Mouse (Mus musculus) ovary, postnatal 36 days (tissue): Measurements from ENCODE around the gene Plxnb2.

ENCODE experiments used
- DNase-seq: peaks from one replicate; pipeline ENCODE4 v3.0.0; 2022; ENCODE audit warnings: low spot score, mixed read lengths

Gene Plxnb2

DNA sequence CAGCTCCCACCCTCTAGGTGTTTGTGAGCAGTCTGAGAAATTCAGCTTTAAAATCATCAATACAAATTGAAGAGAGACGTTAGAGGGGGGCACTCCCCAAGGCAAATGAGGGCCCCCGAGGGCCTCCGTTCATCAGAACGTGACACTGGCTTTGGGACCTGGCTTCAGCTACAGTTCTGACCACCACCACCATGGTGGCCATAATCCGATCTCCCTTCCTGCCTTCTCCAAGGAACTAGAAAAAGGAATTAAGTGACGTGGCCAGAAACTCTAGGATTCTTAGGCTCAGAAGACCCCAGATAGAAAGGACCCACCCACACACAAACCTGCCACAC, 991 bp downstream of the Plxnb2 start:
- DNase-seq, result no peak

DNA sequence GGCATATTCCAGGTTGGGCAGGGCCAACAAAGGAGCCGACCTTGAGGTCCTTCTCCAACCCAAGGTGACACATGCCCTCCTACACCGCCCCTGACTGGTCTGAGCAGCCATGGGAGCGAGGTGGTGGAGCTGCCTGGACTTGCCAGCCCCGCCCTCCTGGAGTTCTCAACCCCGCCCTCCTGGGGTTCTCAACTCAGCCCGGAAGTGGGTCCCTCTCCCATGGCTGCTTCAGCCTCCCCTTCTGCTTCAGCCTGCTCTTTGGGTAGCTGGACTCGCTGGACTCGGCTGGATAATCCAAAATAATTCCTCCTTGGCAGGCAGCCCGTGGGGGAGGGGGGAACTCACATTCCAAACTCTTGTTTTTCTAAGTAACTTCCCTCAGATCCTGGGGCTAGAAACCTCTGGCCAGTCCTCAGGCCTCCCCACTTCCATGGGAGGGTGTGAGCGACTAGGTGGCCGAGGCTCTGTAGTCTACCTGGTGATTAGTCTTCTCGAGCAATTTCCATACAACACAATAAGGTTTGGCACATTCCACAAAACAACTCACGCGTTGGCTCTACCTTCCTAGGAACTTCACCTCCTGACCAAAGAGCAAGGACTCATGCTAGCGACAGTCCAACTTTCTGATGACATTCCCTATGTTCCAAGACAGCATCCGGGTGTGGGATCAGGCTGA, 1.5 kb downstream of the Plxnb2 start:
- DNase-seq, result peak; percentile 79

DNA sequence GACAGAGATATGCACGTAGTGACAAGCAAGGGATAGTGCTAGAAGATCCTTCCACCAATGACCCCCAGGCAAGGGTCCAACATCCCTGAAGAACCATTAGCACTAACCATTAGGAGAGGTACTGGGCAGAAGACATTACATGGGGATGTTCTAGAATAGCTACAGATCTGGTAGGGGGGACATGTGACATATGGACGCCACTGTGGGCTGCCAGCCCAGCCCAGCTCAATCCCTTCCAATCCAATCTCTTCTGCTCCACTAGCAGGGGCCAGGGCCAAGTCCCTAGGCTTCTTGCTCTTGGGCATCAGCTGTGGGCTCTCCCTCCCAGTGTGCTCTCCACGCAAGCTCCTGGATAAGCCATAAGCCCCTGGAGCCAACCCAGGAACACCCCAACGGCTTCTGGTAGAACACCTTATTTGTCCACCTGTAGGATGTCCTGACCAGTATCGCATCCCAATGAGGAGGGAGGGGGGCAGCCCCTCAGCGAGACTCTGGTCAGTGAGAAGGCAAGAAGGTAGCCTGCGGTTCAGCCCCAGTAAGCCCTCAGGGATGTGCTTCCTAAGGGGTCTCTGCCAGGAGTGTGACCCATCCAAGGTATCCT, 2.2 kb downstream of the Plxnb2 start:
- DNase-seq, result no peak

DNA sequence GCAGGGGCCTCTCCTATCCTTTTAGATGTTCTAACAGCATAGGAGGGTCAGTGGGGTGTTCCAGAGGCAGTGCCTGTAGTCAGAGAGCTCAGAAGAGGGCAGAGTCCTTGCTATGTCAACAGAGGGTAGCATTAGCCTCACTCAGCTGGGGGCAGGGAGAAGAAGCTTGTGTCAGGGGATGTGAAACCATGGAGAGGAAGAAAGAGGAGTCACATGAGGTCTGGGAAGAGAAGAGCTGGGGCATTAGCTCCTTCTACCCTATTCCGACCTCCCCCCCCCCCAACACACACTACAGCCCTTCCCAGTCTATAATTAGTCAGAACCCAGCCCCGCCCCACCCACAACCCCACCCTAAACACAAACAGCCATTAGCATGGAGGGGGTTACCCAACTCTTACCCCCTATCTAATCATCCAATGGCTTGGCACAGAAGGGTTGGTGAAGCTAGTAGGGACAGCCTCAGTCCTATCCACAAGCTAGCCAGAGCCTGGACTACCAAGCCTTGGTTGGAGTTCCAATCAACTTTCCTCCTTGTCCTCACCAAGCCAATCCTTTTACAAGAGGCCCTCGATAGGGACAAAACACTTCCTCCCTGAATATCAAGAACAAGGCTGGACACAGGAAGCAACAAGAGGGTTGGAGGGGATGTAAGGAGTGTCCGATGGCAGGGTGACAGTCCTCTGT, 2.9 kb downstream of the Plxnb2 start:
- DNase-seq, result no peak

DNA sequence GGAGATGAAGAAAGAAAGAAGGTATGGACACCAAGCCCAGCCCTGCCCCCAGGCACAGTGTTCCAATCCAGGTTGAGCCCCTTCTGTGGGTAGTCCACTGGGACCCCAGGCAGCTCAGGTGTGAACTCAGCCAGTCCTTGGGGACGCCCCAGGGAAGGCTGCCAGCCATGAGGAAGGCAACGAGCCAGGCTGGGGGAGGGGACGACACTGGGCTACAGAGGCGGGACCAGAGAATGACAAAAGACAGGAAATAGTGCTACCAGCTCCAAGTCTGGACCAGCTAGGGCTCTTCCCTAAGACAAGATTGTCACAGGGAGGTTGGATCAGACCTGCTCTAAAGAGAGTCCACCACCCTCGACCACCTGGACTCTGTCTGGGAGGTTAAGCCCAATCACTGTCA, 3.5 kb downstream of the Plxnb2 start:
- DNase-seq, result peak; percentile 84

DNA sequence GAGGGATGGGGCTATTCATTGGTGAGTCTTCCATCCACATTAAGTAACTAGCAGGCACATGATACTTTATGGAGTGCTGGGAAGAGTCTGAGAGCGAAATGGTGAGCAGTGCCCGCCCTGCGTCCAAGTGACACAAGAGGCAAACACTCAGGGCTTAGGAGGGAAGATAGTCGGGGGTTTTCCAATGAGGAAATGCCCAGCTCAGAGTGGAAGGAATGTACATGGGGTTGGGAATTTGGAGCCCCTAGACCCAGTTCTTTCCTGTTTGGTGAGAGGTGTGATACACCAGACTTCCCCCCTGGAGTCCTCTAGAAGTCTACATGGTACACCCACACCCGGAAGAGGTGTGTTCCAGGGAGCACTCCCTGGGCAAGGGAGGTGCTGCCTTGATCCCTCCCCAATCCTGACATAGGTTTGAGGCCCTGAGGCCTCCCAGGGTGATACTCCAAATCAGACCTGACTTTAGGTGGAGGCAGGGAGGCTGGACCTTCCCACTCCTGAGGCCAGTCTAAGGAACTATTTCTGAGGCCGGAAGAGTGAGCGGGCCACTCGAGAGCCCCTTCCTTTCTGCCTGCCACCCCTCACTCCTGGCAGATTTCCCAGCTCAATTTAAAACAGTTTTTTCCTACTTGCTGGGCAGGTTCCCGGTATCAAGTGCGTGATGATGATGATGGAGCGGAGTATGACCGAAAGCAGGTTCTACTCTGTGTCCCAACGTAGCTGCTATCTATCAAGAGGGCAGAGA, 5.0 kb downstream of the Plxnb2 start:
- no peak for DNase-seq

DNA sequence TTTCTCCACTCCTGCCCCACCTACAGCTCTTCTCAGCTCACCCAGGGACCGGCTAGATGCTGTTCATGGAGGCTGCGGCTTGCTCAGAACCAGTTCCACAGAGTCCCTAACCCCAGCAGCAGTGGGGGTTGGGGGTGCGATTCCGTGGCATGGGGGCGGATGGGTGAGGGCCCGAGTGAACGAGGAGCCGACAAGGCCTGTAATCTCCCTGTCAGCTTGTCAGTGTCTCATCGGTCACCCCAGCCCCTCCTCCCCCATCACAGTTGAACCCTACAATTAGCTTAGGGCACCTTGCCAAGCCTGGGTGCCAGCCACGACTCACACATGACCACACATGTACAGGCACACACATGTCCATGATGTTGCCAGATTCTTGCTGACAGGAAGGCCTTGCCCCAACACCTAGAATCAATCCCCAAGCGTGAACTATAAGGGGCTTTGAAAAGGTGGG, 5.7 kb downstream of the Plxnb2 start:
- DNase-seq, result no peak

DNA sequence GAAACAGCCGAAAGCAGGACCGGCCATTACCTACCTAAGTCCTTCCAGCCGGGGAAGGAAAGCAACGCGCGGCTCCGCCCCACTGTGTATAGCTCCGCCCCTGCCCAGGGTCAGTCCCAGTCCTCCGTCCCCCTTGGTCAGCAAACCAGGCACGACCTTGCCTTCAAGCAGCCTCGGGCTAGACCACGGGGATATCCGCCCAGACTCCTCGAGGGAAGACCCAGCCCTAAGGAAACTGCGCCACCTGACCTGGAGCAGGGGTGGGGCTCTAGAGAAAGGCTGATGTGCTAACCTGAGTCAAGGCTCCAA, 6.7 kb downstream of the Plxnb2 start:
- peak; percentile 67 for DNase-seq

DNA sequence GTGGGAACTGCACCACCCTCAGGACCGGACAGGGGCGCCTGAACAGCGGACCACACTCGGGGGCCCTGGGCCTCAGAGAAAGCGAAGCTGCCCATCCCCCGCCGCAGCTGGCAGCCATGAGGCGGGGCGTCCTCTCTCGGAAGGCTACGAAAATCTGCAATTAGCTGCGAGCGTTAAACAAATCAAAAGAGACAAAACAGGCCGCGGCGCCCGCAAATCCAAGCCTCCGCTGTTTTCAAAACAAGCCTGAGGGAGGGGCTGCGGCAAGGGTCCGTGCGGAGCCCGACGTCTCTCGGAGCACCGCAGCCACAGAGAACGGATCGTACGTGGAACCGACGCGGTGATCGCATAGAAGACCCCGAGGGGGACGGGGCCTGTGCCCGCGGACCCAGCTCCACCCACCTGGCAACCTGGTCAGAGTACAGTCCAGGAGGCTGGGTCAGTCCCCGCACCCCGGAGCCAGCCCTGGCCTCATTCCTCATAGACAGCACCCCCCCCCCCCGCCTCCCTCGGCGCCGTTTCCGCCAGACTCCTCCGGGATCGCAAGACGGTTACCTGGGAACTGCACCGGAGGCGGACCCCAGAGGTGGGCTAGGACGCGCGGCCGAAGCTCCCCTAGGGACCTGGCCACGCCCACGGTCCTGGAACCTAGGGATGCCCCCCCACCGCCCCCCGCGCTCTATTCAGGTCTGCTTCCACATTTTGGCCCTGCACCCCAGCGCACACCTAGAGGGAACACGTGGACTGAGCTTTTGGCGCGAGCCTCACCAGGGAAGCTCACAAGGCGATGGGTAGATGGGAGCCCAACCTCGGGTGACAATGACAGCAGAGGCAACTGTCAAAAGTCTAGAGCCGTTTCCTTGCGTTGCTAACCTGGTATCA, 7.3 kb downstream of the Plxnb2 start:
- peak; percentile 53 for DNase-seq

DNA sequence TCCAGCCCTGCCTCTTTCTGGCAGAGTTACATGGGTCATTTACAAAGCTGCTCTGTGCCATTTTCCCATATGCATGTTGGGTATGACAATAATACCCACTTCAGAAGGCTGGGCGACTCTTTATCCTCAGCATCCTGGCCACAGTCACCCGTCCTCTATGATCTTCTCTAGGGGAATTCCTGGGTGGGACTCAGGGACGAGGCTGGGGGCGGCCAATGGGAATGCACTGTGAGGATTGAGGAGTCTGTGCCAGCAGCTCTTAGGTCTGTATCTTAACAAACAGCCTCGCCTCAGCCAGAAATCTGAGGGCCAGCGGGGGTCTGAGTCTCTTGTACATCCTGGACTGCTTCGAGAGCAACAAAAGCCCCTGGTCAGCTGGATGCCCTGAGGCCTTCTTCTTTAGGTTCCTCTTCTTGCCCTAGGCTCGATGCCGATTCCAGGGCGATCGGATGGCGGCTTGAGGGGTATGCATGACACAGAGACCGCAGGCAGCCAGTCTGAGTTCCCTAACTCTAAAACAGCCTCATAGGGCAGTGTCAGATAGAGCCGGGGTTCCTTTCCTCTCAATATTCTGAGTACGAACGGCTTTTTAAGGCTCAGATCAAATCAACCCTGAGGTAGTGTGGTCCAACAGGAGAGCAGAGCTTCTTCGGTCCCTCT, 8.2 kb downstream of the Plxnb2 start:
- no peak for DNase-seq

DNA sequence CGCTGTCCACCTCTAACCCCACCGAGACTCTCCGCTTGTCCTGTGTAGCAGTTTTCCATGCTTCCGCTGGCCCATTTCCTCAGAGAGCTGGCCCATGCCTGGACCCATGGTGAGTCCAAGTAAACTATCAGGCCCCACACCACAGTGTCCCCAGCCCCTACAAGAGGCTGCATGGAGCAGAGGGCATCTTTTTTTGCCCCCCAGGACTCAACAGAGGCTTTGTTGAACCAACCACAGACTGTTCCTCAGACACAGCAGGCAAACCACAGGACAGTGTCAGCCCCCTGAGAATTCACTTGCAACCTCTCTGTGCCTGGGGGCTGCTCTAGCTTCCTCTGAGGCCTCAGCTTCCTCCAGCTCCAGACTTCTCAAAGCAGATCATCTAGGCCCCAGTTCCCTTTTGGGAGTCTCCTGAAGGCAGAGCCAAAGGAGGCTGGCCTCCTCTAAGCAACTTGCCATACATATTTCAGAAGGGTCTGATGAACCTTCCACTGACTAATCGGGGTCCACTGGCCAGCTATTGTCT, 9.0 kb downstream of the Plxnb2 start:
- no peak for DNase-seq

DNA sequence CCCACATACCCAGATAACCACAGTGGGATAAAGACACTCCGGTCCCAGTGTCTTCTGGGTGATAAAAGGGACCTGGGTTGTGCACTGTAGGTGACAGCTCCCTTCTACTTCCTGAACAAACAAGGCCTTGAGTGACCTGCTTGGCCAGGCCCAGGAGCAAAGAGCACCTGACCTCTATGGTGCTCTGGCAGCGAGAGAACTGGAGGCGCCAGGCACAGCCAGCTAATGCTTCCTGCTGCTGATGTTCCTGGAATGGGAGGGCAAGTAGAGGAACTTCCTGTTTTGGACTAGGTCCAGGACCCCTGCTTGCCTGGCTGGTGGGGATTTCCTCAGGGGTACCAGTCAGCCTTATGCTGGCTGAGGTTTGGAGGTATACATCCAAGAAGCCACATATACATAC, 10.5 kb downstream of the Plxnb2 start:
- DNase-seq, result no peak

DNA sequence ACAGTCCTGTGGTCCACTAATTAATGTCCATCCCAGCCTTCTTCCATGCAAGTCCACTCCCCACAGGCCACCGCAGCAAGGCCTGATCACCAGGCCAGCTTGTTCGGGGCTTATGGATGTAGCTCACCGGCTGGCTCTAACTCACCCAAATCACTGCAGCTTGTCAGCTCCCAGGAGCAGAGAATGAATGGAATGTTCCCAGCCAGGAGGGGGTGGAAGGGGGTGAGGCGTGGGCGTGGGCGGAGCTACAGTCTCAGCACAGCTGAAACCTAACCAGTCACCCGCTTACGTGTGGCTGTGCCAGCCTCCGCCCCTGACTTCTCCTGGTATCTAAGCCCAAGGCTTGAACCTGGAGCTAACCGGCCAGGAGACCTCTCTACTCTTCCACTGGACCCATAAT, 11.2 kb downstream of the Plxnb2 start:
- peak; percentile 78 for DNase-seq

DNA sequence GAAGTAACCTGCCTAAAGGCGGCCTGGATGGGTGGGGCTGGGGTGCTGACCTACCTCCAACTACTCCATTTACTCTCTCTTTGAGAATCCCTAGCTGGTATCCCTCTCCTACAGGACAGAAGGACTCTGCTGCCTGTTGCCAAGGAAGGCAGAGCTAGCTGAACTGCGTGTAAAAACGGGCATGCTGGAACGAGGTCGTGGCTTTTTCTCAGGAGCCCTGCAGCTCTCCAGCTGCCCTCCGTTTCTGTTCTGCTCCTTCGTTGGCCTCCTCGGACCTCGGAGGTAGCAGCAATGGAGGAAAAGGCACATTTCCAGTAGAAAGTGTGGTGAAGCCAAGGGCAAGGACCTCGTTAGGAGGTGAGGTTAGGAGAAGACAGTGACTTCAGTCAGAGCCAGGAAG, 11.7 kb downstream of the Plxnb2 start:
- no peak for DNase-seq

DNA sequence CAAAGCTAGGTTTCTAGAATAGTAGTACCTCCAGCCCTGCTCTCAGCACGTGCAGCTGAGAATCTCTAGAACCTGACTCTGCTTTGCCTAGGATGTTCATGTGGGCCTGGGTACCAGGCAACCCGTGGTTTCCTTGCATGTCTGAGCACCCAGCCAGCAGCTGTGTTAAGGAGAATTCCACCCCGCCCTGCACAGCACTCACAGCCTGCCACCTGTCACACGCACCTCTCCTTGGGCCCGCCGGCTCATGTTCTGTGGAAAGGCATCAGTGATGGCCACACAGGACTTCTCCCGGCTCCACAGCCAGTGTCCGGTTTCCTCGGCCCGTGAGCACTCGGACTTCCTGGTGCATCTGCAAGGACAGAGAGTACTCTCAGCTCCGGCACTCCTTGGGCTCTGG, 15.1 kb downstream of the Plxnb2 start:
- DNase-seq, result no peak

DNA sequence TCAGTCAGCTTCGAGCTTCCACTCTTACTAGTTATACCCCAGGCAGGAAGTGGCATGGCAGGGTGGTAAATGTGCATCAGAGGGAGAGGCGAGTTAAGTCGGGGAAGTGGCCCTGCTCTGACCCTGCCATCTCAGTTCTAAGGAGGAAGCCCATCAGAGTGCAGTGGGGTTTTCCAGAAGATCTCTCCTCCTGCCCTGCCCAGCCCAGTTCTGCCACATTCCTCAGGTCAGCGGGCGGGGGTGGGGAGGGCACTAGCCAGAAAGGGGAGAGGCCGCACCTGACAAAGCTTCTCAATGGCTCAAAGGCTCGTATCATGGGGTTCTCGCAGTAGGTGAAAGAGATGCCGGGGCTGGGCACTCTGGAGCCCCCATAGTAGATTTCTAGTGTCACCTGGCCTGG, 19.2 kb downstream of the Plxnb2 start:
- DNase-seq, result peak; percentile 10

DNA sequence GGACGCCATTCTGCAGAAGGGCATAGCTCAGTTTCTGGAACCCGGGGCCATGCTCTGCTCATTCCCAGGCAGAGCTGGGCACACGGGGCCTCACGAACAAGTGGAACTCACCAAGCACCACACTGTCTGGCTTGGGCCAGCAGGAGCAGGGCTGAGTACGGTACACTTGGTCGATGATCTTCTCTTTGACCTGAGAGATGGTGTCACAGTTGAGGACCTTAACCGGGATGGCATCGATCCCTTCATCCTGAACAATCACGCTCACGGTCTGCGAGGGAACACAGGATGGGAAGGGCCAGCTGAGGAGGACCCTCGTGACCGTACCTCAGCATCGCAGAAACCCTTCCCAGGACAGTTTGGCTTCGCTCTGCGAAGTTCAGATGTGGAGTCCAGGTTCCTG, 22.1 kb downstream of the Plxnb2 start:
- no peak for DNase-seq

DNA sequence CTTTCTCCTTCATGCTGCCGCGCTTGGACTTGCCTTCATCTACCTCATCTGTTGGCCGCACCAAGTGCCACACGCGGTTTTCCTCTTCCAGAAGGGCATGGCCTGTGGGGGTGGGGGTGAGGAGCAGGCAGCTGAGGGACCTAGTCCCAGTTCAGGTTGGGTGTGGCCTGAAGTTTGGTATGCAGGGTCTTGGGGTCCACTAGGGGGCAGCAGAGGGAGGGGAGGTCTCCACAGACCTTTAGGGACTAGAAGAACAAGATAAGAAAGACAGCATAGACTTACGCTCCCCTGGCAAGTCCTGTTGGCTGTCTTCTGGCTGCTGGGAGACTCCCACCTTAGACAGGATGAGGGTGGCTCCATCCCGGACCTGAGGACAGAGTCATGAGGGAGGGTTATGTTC, 22.6 kb downstream of the Plxnb2 start:
- peak; percentile 60 for DNase-seq

DNA sequence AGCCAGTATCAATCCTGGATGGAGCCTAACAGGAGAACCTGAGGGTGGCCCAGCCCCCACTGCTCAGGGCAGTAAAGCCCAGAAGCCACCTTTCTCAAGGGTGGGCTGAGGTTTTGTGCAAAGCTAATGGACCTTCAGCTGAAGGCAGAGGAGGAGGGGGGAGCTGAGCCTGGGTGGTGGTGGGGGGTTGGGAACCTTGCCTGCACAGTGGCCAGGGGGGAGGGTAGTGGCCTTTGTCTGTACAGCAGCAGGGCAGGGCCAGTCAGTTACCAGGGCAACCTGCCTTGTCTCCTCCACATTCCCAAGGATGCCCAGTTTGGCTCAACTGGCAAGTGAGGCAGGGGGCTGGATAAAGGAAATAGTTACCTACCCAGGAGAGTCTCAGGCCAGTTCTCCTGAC, 28.3 kb downstream of the Plxnb2 start:
- DNase-seq, result no peak

DNA sequence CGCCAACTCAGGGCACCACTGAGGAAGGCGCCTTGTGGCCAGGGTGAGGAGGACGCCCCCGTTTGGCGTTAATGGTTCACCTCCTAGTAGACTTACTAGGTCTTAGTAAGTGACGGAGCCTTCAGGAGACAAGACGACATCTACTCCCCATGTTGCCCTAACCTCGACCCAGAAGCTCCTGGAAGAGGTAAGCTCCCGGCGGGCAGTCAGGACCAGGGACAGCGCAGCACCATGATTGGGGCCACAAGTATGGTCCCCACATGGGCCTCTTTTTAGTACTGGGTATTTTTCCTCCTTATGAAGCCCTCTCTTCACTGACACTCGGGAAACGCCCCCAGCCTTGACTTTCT, 30.6 kb downstream of the Plxnb2 start:
- DNase-seq, result peak; percentile 54

DNA sequence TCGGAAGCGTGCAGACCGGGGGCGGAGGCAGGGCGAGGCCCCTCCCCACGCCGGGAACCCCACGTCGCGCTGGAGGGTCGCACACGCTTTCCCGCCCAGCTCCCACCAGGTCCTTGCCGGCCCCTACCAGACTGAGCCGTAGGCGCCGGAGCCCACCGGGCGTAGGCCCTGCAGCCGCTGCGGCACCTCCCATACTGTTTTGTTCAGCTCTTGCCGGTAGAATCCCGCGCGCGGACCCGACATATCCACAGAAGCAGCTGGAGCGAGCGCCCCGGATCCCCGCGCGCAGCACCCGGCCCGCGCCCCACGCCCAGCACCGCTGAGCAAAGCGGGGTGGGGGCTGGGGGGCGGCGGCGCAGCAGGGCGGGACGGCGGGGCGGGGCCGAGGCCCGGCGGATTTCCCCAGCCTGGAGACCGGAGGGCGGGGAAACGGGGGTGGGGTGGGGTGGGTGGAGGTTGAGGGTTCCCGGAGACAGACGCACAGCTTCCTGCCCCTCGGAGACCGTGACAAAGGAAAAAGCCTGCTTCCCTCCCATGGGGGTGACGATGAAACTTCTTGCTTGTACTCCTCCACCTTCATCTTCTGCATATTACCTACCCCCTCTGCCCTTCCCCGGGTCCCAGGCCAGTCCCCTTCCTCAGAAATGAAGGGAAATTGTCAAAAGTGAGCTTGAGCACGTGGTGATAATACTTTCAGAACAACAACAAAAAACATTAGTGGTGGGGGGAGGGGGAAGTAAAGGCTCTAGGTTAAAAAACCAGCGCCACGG, 31.1 kb downstream of the Plxnb2 start, which contains the start of gene Mapk11:
Gene Mapk11 (minus strand): TSS at position 358 of the 770 bp plus-strand sequence.
- DNase-seq, result no peak
